Mouse (Mus musculus) T-helper 2 cell (primary cell): ENCODE results near the gene Hmgxb4.

ENCODE experiments used
- in situ Hi-C: fragments of 300-600 bp; cut with MboI, MseI; formaldehyde crosslinking; loops from one replicate; pipeline ENCODE4 v1.15.1; 2025; ENCODE audit warnings: high pct_unique_total_duplicates

Hmgxb4 gene

GRCm38 (mm10) chr8:75071627-75072346, 78.6 kb downstream of the Hmgxb4 start:
- in situ Hi-C loops = loop anchor here (5.0 kb wide), 1 partner anchor 36 kb away; the partner anchor contains the start of gene Mcm5

GRCm38 (mm10) chr8:75074876-75075275, 81.7 kb downstream of the Hmgxb4 start:
- in situ Hi-C loops = loop anchor here (5.0 kb wide), 2 partner anchors 32 to 142 kb away; partner anchors contain the start of gene Mcm5

GRCm38 (mm10) chr8:75078215-75078614, 85.1 kb downstream of the Hmgxb4 start:
- in situ Hi-C loops = loop anchor here (5.0 kb wide), 1 partner anchor 139 kb away; no protein-coding TSS in a partner anchor

- in situ Hi-C loops = loop anchor here (5.0 kb wide), 1 partner anchor 138 kb away; no protein-coding TSS in a partner anchor
These were observed 85.7 kb downstream of the Hmgxb4 start for GRCm38 (mm10) chr8:75078851-75079250.
